Mouse (Mus musculus) neural tube, embryonic 13.5 days (tissue): ENCODE data around the gene Gna12. TPM values are rescaled to one million over a fixed set of nuclear protein-coding genes. Genes with fewer than 3 reads are reported as not detected.
A peak's percentile ranks its signal among the peaks of the same experiment; 100 is the strongest.

Experiments used
- ATAC-seq: fragments of 200-750 bp; cut with Nextera tagmentation; 2 replicates; pipeline ENCODE4 v1.8.0; 2017; ENCODE audit warnings: low read depth, mild to moderate bottlenecking, moderate TSS enrichment, moderate library complexity
- H3K27ac ChIP-seq: fragments of 300-500 bp; sonication (generic); replicated peaks from 2 replicates; pipeline ENCODE4 v1.5.1; 2015; ENCODE audit warnings: moderate library complexity, mild to moderate bottlenecking, inconsistent platforms
- H3K27me3 ChIP-seq: fragments of 300-500 bp; sonication (generic); 2 replicates; pipeline ENCODE4 v1.6.1; 2015; ENCODE audit warnings: mild to moderate bottlenecking, inconsistent platforms
- H3K36me3 ChIP-seq: fragments of 300-500 bp; sonication (generic); 2 replicates; pipeline ENCODE4 v1.6.1; 2015; ENCODE audit warnings: mild to moderate bottlenecking, inconsistent platforms
- H3K4me1 ChIP-seq: fragments of 300-500 bp; sonication (generic); replicated peaks from 2 replicates; pipeline ENCODE4 v1.6.1; 2015; ENCODE audit warnings: inconsistent platforms
- H3K4me2 ChIP-seq: fragments of 300-500 bp; sonication (generic); 2 replicates; pipeline ENCODE4 v1.6.1; 2015; ENCODE audit warnings: inconsistent platforms, mild to moderate bottlenecking, moderate library complexity
- H3K4me3 ChIP-seq: fragments of 300-500 bp; sonication (generic); 2 replicates; pipeline ENCODE4 v1.5.1; 2015; ENCODE audit warnings: mild to moderate bottlenecking, inconsistent platforms
- H3K9ac ChIP-seq: fragments of 300-500 bp; sonication (generic); 2 replicates; pipeline ENCODE4 v1.6.1; 2015; ENCODE audit warnings: moderate library complexity, mild to moderate bottlenecking, inconsistent platforms
- H3K9me3 ChIP-seq: fragments of 300-500 bp; sonication (generic); 2 replicates; pipeline ENCODE4 v1.6.1; 2016; ENCODE audit warnings: inconsistent platforms
- WGBS: fragments of 180-500 bp; shearing (Covaris S2); methylation state at CpG from one replicate; pipeline ENCODE4 v1.1.7; 2015; 5-methylcytosine and 5-hydroxymethylcytosine counted together
- polyA plus RNA-seq: library from polyadenylated mRNA; unstranded; fragments of >200 nt; fragmentation: Nextera tagmentation; extraction: Ambion mirVana; gene quantifications from 2 replicates; pipeline ENCODE4 v1.2.1, GENCODE M21; 2015

The Gna12 gene
- polyA plus RNA-seq, 1 experiment from 2014 or later, result 35.0 TPM

GRCm38 (mm10) chr5:140723822-140724221 lies 106.4 kb downstream of the Gna12 start, which contains the start of gene Amz1:
Gene Amz1 (plus strand): TSS chr5:140724127.
- ATAC-seq, result peak; percentile 64
- Histone ChIP-seq H3K9me3 (peaks cover 3% of the 10 kb centered on the region; the same call in 1 of the 2 replicates), H3K4me3 (no peak within 1 kb of the TSS), H3K27ac (no peak within 1 kb of the TSS), H3K27me3 (no peaks in the 10 kb centered on the region), H3K9ac (0 out of 2 replicates have a peak within 1 kb of the TSS, but pooled peaks have one; percentile 12), H3K4me1 (peaks cover 30% of the 10 kb centered on the region), H3K4me2 (peak within 1 kb of the TSS; percentile 20; the same call in 1 of the 2 replicates), H3K36me3 (peaks cover 14% of the 10 kb centered on the region)
- WGBS, result 49% methylated on average over 13 of the region's 13 CpGs

DNA sequence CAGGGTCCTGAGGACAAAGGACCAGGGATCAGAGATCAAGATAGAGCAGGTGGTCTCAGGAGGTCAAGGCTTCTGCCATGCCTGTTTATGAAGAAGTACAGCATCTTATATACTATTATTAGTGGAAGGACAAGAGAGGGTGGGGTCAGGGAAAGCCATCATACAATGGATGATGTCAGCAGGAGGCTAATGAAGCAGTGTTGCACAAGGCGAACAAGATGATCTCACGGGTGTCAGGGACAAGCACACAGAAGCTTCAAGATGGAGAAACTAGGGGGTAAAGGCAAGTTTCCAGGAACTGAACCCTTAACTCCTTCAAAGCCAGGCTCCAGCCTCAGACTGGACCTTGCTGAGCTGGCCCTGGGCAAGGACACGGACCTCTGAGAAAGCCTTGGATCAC lies 108.1 kb downstream of the Gna12 start:
- no peak overlapping the region for H3K4me2 ChIP-seq
- no peak overlapping the region for H3K27ac ChIP-seq
- H3K9ac ChIP-seq, result no peak overlapping the region
- ATAC-seq, result no peak
- H3K4me3 ChIP-seq, result no peak overlapping the region
- peaks cover 3% of the 10 kb centered on the region; the same call in 1 of the 2 replicates for H3K9me3 ChIP-seq
- peaks cover 31% of the 10 kb centered on the region for H3K36me3 ChIP-seq
- WGBS, result 71% methylated on average over 3 of the region's 3 CpGs
- H3K4me1 ChIP-seq, result peaks cover 30% of the 10 kb centered on the region
- H3K27me3 ChIP-seq, result no peaks in the 10 kb centered on the region

- Histone ChIP-seq H3K27ac (no peak overlapping the region), H3K27me3 (no peaks in the 10 kb centered on the region), H3K4me1 (peaks cover 22% of the 10 kb centered on the region), H3K9me3 (peaks cover 3% of the 10 kb centered on the region; the same call in 1 of the 2 replicates), H3K4me3 (no peak overlapping the region), H3K4me2 (no peak overlapping the region), H3K9ac (no peak overlapping the region), H3K36me3 (peaks cover 44% of the 10 kb centered on the region)
- WGBS, result 84% methylated on average over 7 of the region's 7 CpGs
- ATAC-seq, result no peak
These were observed 109.5 kb downstream of the Gna12 start for GRCm38 (mm10) chr5:140720773-140721172.

DNA sequence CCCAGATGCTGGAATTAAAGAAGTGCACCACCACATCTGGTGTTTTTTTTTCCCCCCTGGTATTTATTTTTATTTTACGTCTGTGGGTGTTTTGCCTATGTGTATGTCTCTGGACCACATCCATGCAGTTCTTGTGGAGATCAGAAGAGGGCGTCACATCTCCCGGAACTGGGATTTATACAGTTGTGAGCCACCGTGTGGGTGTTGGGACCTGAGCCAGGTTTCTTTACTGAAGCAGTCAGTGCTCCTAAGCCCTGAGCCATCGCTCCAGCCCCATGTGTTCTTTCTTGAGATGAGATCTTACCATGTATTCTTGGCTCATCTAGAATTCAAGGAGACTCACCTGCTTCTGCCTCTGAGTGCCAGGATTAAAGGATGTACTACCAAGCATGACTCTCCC lies 119.2 kb downstream of the Gna12 start:
- H3K4me2 ChIP-seq, result no peak overlapping the region
- H3K9me3 ChIP-seq, result no peaks in the 10 kb centered on the region
- WGBS, result 81% methylated on average over 5 of the region's 5 CpGs
- H3K27ac ChIP-seq, result no peak overlapping the region
- no peak for ATAC-seq
- no peaks in the 10 kb centered on the region for H3K27me3 ChIP-seq
- peaks cover 8% of the 10 kb centered on the region for H3K4me1 ChIP-seq
- no peak overlapping the region for H3K4me3 ChIP-seq
- no peak overlapping the region for H3K9ac ChIP-seq
- peaks cover 83% of the 10 kb centered on the region for H3K36me3 ChIP-seq

DNA sequence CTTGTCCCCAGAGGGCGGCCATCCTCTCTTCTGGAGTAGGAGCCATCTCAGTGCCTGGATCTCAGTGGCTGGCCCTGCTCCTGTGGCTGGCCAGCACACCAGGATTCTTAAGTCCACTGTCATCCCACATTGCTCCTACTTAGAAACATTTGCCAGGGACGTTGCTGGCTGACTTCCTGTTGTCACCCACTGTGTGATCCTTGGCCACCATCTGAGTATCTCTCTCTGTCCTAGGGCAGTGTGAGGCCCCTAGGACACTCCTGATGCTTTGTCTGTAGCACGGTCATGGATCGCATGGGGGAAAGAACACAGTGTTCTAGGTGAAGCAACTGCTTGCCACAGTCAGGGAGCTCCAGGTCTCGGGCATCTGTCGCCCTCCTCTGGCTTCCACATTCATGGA lies 119.9 kb downstream of the Gna12 start:
- Histone ChIP-seq H3K4me1 (peaks cover 16% of the 10 kb centered on the region), H3K9me3 (no peaks in the 10 kb centered on the region), H3K9ac (no peak overlapping the region), H3K4me2 (no peak overlapping the region), H3K4me3 (no peak overlapping the region), H3K27me3 (no peaks in the 10 kb centered on the region), H3K27ac (no peak overlapping the region), H3K36me3 (peaks cover 75% of the 10 kb centered on the region)
- ATAC-seq, result no peak
- WGBS, result 93% methylated on average over 6 of the region's 6 CpGs

Other genes with a start within 250 kb of the Gna12 start
- gene Lfng, start 223.1 kb downstream of the Gna12 start, polyA plus RNA-seq, result 17.6 and 20.6 TPM in 2 replicates
- 68.5 and 72.3 TPM in 2 replicates for gene Ttyh3, start 181.4 kb downstream of the Gna12 start, polyA plus RNA-seq
- gene Iqce, start 128.1 kb downstream of the Gna12 start, polyA plus RNA-seq, result 22.9 and 24.1 TPM in 2 replicates
- 23.5 and 25.8 TPM in 2 replicates for gene Brat1, start 125.4 kb downstream of the Gna12 start, polyA plus RNA-seq
- 1.6 and 2.1 TPM in 2 replicates for gene Amz1, start 106.3 kb downstream of the Gna12 start, polyA plus RNA-seq
- gene Card11, start 170.2 kb upstream of the Gna12 start, polyA plus RNA-seq, result 0.25 and 0.66 TPM in 2 replicates